Mouse (Mus musculus) myocyte (in vitro differentiated cells): ENCODE data around the gene Onecut3.

ENCODE experiments used
- CEBPB ChIP-seq: IDR thresholded peaks from 2 replicates; pipeline ENCODE4 v1.6.1; 2011; ENCODE audit warnings: mild to moderate bottlenecking, moderate library complexity; ENCODE audit not compliant: poor library complexity, insufficient read depth, severe bottlenecking
- E2F4 ChIP-seq: IDR thresholded peaks from one replicate; pipeline ENCODE4 v1.6.1; 2011; ENCODE audit warnings: mild to moderate bottlenecking, control low read depth, moderate library complexity; ENCODE audit not compliant: insufficient read depth
- MAX ChIP-seq: IDR thresholded peaks from one replicate; pipeline ENCODE4 v1.6.1; 2011; ENCODE audit warnings: low read depth, mild to moderate bottlenecking, control low read depth
- MYOG ChIP-seq, 3 experiments: IDR thresholded peaks; one replicate each; pipeline ENCODE4 v1.6.1; 2011; ENCODE audit warnings: control low read depth in 2 of 3, low read depth in 2 of 3, mild to moderate bottlenecking in 2 of 3; ENCODE audit not compliant: insufficient read length in 2 of 3, control insufficient read depth in 1 of 3, insufficient read depth in 1 of 3
- POLR2A ChIP-seq: IDR thresholded peaks from one replicate; pipeline ENCODE4 v1.6.1; 2011; ENCODE audit warnings: low read depth, mild to moderate bottlenecking, control low read depth, moderate library complexity; ENCODE audit not compliant: insufficient read length
- POLR2AphosphoS2 ChIP-seq: IDR thresholded peaks from one replicate; pipeline ENCODE4 v1.6.1; 2011; ENCODE audit warnings: low read depth, control low read depth; ENCODE audit not compliant: insufficient read length
- REST ChIP-seq: IDR thresholded peaks from one replicate; pipeline ENCODE4 v1.6.1; 2011; ENCODE audit warnings: mild to moderate bottlenecking, control low read depth, moderate library complexity; ENCODE audit not compliant: insufficient read depth, insufficient read length
- TCF12 ChIP-seq: IDR thresholded peaks from one replicate; pipeline ENCODE4 v1.6.1; 2011; ENCODE audit warnings: mild to moderate bottlenecking, control low read depth; ENCODE audit not compliant: poor library complexity, insufficient read depth, severe bottlenecking
- USF1 ChIP-seq: IDR thresholded peaks from one replicate; pipeline ENCODE4 v1.6.1; 2011; ENCODE audit warnings: low read depth, mild to moderate bottlenecking, control low read depth, moderate library complexity

DNA sequence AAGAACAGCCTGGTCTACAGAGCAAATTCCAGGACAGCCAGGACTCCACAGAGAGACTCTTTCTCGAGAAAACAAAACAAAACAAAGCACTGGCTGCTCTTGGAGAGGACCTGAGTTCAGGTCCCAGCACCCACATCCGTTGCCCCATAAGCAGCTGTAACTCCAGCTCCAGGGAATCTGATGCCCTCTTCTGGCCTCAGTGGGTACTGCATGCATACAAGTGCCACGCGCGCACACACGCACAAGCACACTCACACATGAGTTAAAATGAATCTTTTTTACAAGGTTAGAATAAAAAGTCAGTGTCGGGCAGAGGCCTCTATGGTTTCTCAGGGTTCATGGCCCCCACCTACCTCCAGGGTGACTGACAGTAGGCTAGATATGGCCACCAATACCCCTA lies 28.7 kb downstream of the Onecut3 start:
- TF ChIP-seq E2F4 = no peak
- no peak for TF ChIP-seq POLR2A
- no peak for TF ChIP-seq TCF12
- TF ChIP-seq MAX = no peak
- no peak for TF ChIP-seq USF1
- no peak for TF ChIP-seq CEBPB
- no peak for TF ChIP-seq REST
- no peak for TF ChIP-seq MYOG (IDR thresholded peaks at IDR 0.05; ENCODE audit: control insufficient read depth in 1 of 3, insufficient read depth in 1 of 3, insufficient read length in 2 of 3, low read depth in 2 of 3)
- no peak for TF ChIP-seq POLR2AphosphoS2
